Mouse (Mus musculus): ENCODE measurements at regions not wholly inside any gene's neighbourhood (a gene's known extent, or its start where the extent isn't known, plus 50 kb on each side); places are given as distances from the start of the nearest gene placed in this dataset.
A peak's percentile ranks its signal among the peaks of the same experiment; 100 is the strongest.

GRCm38 (mm10) chr2:84246562-84246961 is 178.6 kb downstream of the Calcrl start:
- H3K9me3 ChIP-seq, result no peaks in the 10 kb centered on the region
- H3K27me3 ChIP-seq, result no peaks in the 10 kb centered on the region
- no peak overlapping the region for H3K4me2 ChIP-seq
- no peak overlapping the region for H3K27ac ChIP-seq (replicated peaks)
- H3K4me3 ChIP-seq, result no peak overlapping the region
- H3K36me3 ChIP-seq, result no peaks in the 10 kb centered on the region
- ATAC-seq (ENCODE audit: low FRiP score, low read depth), result no peak
- no peaks in the 10 kb centered on the region for H3K4me1 ChIP-seq (replicated peaks)
- no peak overlapping the region for H3K9ac ChIP-seq
- WGBS, result 79% methylated on average over 2 of the region's 2 CpGs

GRCm38 (mm10) chr2:84248169-84248568 is 177.0 kb downstream of the Calcrl start:
- 95% methylated on average over 3 of the region's 3 CpGs for WGBS
- Histone ChIP-seq H3K9me3 (no peaks in the 10 kb centered on the region), H3K4me3 (no peak overlapping the region), H3K27ac (replicated peaks) (no peak overlapping the region), H3K4me1 (replicated peaks) (no peaks in the 10 kb centered on the region), H3K27me3 (no peaks in the 10 kb centered on the region), H3K36me3 (no peaks in the 10 kb centered on the region), H3K4me2 (no peak overlapping the region), H3K9ac (no peak overlapping the region)
- ATAC-seq (ENCODE audit: low FRiP score, low read depth), result no peak

- no peak overlapping the region for H3K4me3 ChIP-seq
- no peaks in the 10 kb centered on the region for H3K9me3 ChIP-seq
- no peak overlapping the region for H3K27ac ChIP-seq (replicated peaks)
- no peaks in the 10 kb centered on the region for H3K27me3 ChIP-seq
- H3K9ac ChIP-seq, result no peak overlapping the region
- no peaks in the 10 kb centered on the region for H3K36me3 ChIP-seq
- WGBS, result 65% methylated on average over 3 of the region's 3 CpGs
- no peak overlapping the region for H3K4me2 ChIP-seq
- no peaks in the 10 kb centered on the region for H3K4me1 ChIP-seq (replicated peaks)
- ATAC-seq (ENCODE audit: low FRiP score, low read depth), result no peak
Measured at GRCm38 (mm10) chr2:84249871-84250270, 175.3 kb downstream of the Calcrl start.

- H3K36me3 ChIP-seq, result no peaks in the 10 kb centered on the region
- no peaks in the 10 kb centered on the region for H3K27me3 ChIP-seq
- no peaks in the 10 kb centered on the region for H3K9me3 ChIP-seq
- H3K27ac ChIP-seq (replicated peaks), result no peak overlapping the region
- H3K9ac ChIP-seq, result no peak overlapping the region
- ATAC-seq (ENCODE audit: low FRiP score, low read depth), result no peak
- H3K4me2 ChIP-seq, result no peak overlapping the region
- H3K4me1 ChIP-seq (replicated peaks), result no peaks in the 10 kb centered on the region
- WGBS, result 100% methylated on average over 1 of the region's 1 CpGs
- no peak overlapping the region for H3K4me3 ChIP-seq
Measured at GRCm38 (mm10) chr2:84252076-84252475, 173.1 kb downstream of the Calcrl start.

- no peaks in the 10 kb centered on the region for H3K27me3 ChIP-seq
- H3K27ac ChIP-seq (replicated peaks), result no peak overlapping the region
- whole genome bisulfite sequencing, result 95% methylated on average over 2 of the region's 2 CpGs
- no peaks in the 10 kb centered on the region for H3K36me3 ChIP-seq
- ATAC-seq (ENCODE audit: low FRiP score, low read depth), result no peak
- no peaks in the 10 kb centered on the region for H3K4me1 ChIP-seq (replicated peaks)
- H3K9me3 ChIP-seq, result no peaks in the 10 kb centered on the region
- no peak overlapping the region for H3K4me2 ChIP-seq
- no peak overlapping the region for H3K4me3 ChIP-seq
- H3K9ac ChIP-seq, result no peak overlapping the region
Measured at GRCm38 (mm10) chr2:84258339-84259006, 166.7 kb downstream of the Calcrl start.

- Histone ChIP-seq H3K4me2 (no peak overlapping the region), H3K27ac (replicated peaks) (no peak overlapping the region), H3K9ac (no peak overlapping the region), H3K4me1 (replicated peaks) (no peaks in the 10 kb centered on the region), H3K4me3 (no peak overlapping the region), H3K27me3 (no peaks in the 10 kb centered on the region), H3K36me3 (no peaks in the 10 kb centered on the region), H3K9me3 (no peaks in the 10 kb centered on the region)
- ATAC-seq (ENCODE audit: low FRiP score, low read depth), result no peak
- 82% methylated on average over 1 of the region's 1 CpGs for WGBS
Measured at GRCm38 (mm10) chr2:84259222-84259621, 166.0 kb downstream of the Calcrl start.

- Histone ChIP-seq H3K27me3 (no peaks in the 10 kb centered on the region), H3K36me3 (no peaks in the 10 kb centered on the region), H3K27ac (replicated peaks) (no peak overlapping the region), H3K9me3 (no peaks in the 10 kb centered on the region), H3K9ac (no peak overlapping the region), H3K4me2 (no peak overlapping the region), H3K4me3 (no peak overlapping the region), H3K4me1 (replicated peaks) (no peaks in the 10 kb centered on the region)
- no peak for ATAC-seq (ENCODE audit: low FRiP score, low read depth)
- 37% methylated on average over 4 of the region's 4 CpGs for WGBS
Measured at GRCm38 (mm10) chr2:84260701-84261100, 164.5 kb downstream of the Calcrl start.

- H3K4me3 ChIP-seq, result no peak overlapping the region
- H3K27me3 ChIP-seq, result no peaks in the 10 kb centered on the region
- H3K27ac ChIP-seq (replicated peaks), result no peak overlapping the region
- ATAC-seq (ENCODE audit: low FRiP score, low read depth), result peak; percentile 59; the same call in 1 of the 2 replicates
- H3K4me1 ChIP-seq (replicated peaks), result no peaks in the 10 kb centered on the region
- H3K9ac ChIP-seq, result no peak overlapping the region
- H3K36me3 ChIP-seq, result no peaks in the 10 kb centered on the region
- no peaks in the 10 kb centered on the region for H3K9me3 ChIP-seq
- 68% methylated on average over 5 of the region's 5 CpGs for WGBS
- H3K4me2 ChIP-seq, result no peak overlapping the region
Measured at GRCm38 (mm10) chr2:84261481-84261880, 163.7 kb downstream of the Calcrl start.

GRCm38 (mm10) chr2:84264485-84264884 is 160.7 kb downstream of the Calcrl start:
- Histone ChIP-seq H3K36me3 (no peaks in the 10 kb centered on the region), H3K27ac (replicated peaks) (no peak overlapping the region), H3K4me2 (no peak overlapping the region), H3K4me3 (no peak overlapping the region), H3K9me3 (no peaks in the 10 kb centered on the region), H3K27me3 (no peaks in the 10 kb centered on the region), H3K4me1 (replicated peaks) (no peaks in the 10 kb centered on the region), H3K9ac (no peak overlapping the region)
- 72% methylated on average over 2 of the region's 2 CpGs for WGBS
- no peak for ATAC-seq (ENCODE audit: low FRiP score, low read depth)

GRCm38 (mm10) chr2:84265002-84265401 is 160.2 kb downstream of the Calcrl start:
- Histone ChIP-seq H3K4me1 (replicated peaks) (no peaks in the 10 kb centered on the region), H3K27me3 (no peaks in the 10 kb centered on the region), H3K9ac (no peak overlapping the region), H3K9me3 (no peaks in the 10 kb centered on the region), H3K4me2 (no peak overlapping the region), H3K36me3 (no peaks in the 10 kb centered on the region), H3K4me3 (no peak overlapping the region), H3K27ac (replicated peaks) (no peak overlapping the region)
- ATAC-seq (ENCODE audit: low FRiP score, low read depth), result no peak

- Histone ChIP-seq H3K36me3 (no peaks in the 10 kb centered on the region), H3K9ac (no peak overlapping the region), H3K9me3 (no peaks in the 10 kb centered on the region), H3K4me2 (no peak overlapping the region), H3K27me3 (no peaks in the 10 kb centered on the region), H3K4me1 (replicated peaks) (no peaks in the 10 kb centered on the region), H3K4me3 (no peak overlapping the region), H3K27ac (replicated peaks) (no peak overlapping the region)
- no peak for ATAC-seq (ENCODE audit: low FRiP score, low read depth)
- WGBS, result 39% methylated on average over 4 of the region's 4 CpGs
Measured at GRCm38 (mm10) chr2:84266158-84266557, 159.1 kb downstream of the Calcrl start.

GRCm38 (mm10) chr2:84266883-84267554 is 158.2 kb downstream of the Calcrl start:
- Histone ChIP-seq H3K27ac (replicated peaks) (no peak overlapping the region), H3K27me3 (no peaks in the 10 kb centered on the region), H3K4me3 (no peak overlapping the region), H3K9ac (no peak overlapping the region), H3K36me3 (no peaks in the 10 kb centered on the region), H3K4me1 (replicated peaks) (no peaks in the 10 kb centered on the region), H3K4me2 (no peak overlapping the region), H3K9me3 (no peaks in the 10 kb centered on the region)
- 65% methylated on average over 6 of the region's 6 CpGs for WGBS
- no peak for ATAC-seq (ENCODE audit: low FRiP score, low read depth)
